Mouse (Mus musculus) liver, embryonic 11.5 days (tissue): Measurements from ENCODE around the gene Hoxa6. TPM values are rescaled to one million over a fixed set of nuclear protein-coding genes. Genes with fewer than 3 reads are reported as not detected.
A peak's percentile ranks its signal among the peaks of the same experiment; 100 is the strongest.

Experiments used
- ATAC-seq: fragments of 200-750 bp; cut with Nextera tagmentation; replicated peaks from 2 replicates; pipeline ENCODE4 v1.8.0; 2017; ENCODE audit warnings: moderate number of reproducible peaks, mild to moderate bottlenecking, moderate TSS enrichment, moderate library complexity; ENCODE audit not compliant: low FRiP score
- DNase-seq: peaks from one replicate; pipeline ENCODE4 v3.0.0-alpha.2; 2017; ENCODE audit warnings: low spot score
- H3K27ac ChIP-seq: fragments of 300-500 bp; sonication (generic); 2 replicates; pipeline ENCODE4 v1.5.1; 2014; ENCODE audit warnings: mild to moderate bottlenecking, low read depth, low read length, control low read depth
- H3K27me3 ChIP-seq: fragments of 300-500 bp; sonication (generic); replicated peaks from 2 replicates; pipeline ENCODE4 v1.6.1; 2014; ENCODE audit warnings: low read length, mixed read lengths; ENCODE audit not compliant: control insufficient read depth, insufficient read depth
- H3K36me3 ChIP-seq: fragments of 300-500 bp; sonication (generic); 2 replicates; pipeline ENCODE4 v1.6.1; 2014; ENCODE audit warnings: mild to moderate bottlenecking, low read length, moderate library complexity, mixed read lengths; ENCODE audit not compliant: control insufficient read depth, insufficient read depth
- H3K4me1 ChIP-seq: fragments of 300-500 bp; sonication (generic); replicated peaks from 2 replicates; pipeline ENCODE4 v1.6.1; 2014; ENCODE audit warnings: low read length, mixed read lengths; ENCODE audit not compliant: control insufficient read depth, insufficient read depth
- H3K4me2 ChIP-seq: fragments of 300-500 bp; sonication (generic); 2 replicates; pipeline ENCODE4 v1.6.1; 2014; ENCODE audit warnings: mild to moderate bottlenecking, control low read depth, moderate library complexity
- H3K4me3 ChIP-seq: fragments of 300-500 bp; sonication (generic); 2 replicates; pipeline ENCODE4 v1.5.1; 2014; ENCODE audit warnings: low read depth, low read length, control low read depth
- H3K9ac ChIP-seq: fragments of 300-500 bp; sonication (generic); 2 replicates; pipeline ENCODE4 v1.6.1; 2014; ENCODE audit warnings: low read depth, low read length, control low read depth
- H3K9me3 ChIP-seq: fragments of 300-500 bp; sonication (generic); 2 replicates; pipeline ENCODE4 v1.6.1; 2016; ENCODE audit warnings: low read length, inconsistent platforms, mixed read lengths; ENCODE audit not compliant: control insufficient read depth
- WGBS: fragments of 180-500 bp; shearing (Covaris S2); extraction: QIAGEN DNeasy Blood & Tissue Kit; methylation state at CpG from one replicate; pipeline ENCODE4 v1.1.7; 2014; 5-methylcytosine and 5-hydroxymethylcytosine counted together
- polyA plus RNA-seq: library from polyadenylated mRNA; unstranded; fragments of >200 nt; fragmentation: Nextera tagmentation; extraction: Ambion mirVana; gene quantifications from 2 replicates; pipeline ENCODE4 v1.2.1, GENCODE M21; 2014

The Hoxa6 gene
- polyA plus RNA-seq, 1 experiment from 2014 or later, result 0.45 TPM

- Histone ChIP-seq H3K27ac (no peak overlapping the region), H3K4me2 (no peak overlapping the region), H3K9me3 (no peaks in the 10 kb centered on the region), H3K36me3 (no peaks in the 10 kb centered on the region), H3K9ac (no peak overlapping the region), H3K4me3 (no peak overlapping the region), H3K27me3 (peaks cover 98% of the 10 kb centered on the region), H3K4me1 (peaks cover 11% of the 10 kb centered on the region)
- DNase-seq (no peak), ATAC-seq (no peak)
- WGBS, result 39% methylated on average over 2 of the region's 2 CpGs
Measured at GRCm38 (mm10) chr6:52182030-52182429, 26.5 kb downstream of the Hoxa6 start.

- H3K4me2 ChIP-seq, result peak overlapping the region; percentile 64
- H3K4me3 ChIP-seq, result no peak overlapping the region
- no peaks in the 10 kb centered on the region for H3K36me3 ChIP-seq
- H3K27me3 ChIP-seq, result peaks cover 99% of the 10 kb centered on the region
- H3K27ac ChIP-seq, result no peak overlapping the region
- peaks cover 10% of the 10 kb centered on the region for H3K4me1 ChIP-seq
- ATAC-seq, result no peak
- H3K9me3 ChIP-seq, result no peaks in the 10 kb centered on the region
- no peak for DNase-seq
- 24% methylated on average over 3 of the region's 3 CpGs for WGBS
- no peak overlapping the region for H3K9ac ChIP-seq
Measured at GRCm38 (mm10) chr6:52180726-52181125, 27.8 kb downstream of the Hoxa6 start.

GRCm38 (mm10) chr6:52180213-52180710, 28.3 kb downstream of the Hoxa6 start:
- Histone ChIP-seq H3K36me3 (no peaks in the 10 kb centered on the region), H3K9me3 (no peaks in the 10 kb centered on the region), H3K27ac (peak overlapping the region; percentile 79; the same call in 1 of the 2 replicates), H3K27me3 (peaks cover 99% of the 10 kb centered on the region), H3K9ac (peak overlapping the region; percentile 54; the same call in 1 of the 2 replicates), H3K4me3 (peak overlapping the region; percentile 46), H3K4me2 (peak overlapping the region; percentile 64), H3K4me1 (peaks cover 9% of the 10 kb centered on the region)
- ATAC-seq, result no peak
- no peak for DNase-seq
- 11% methylated on average over 11 of the region's 11 CpGs for WGBS

- peak overlapping the region; percentile 54 for H3K9ac ChIP-seq
Measured at GRCm38 (mm10) chr6:52179690-52180089, 28.8 kb downstream of the Hoxa6 start.

GRCm38 (mm10) chr6:52178918-52179665, 29.4 kb downstream of the Hoxa6 start:
- DNase-seq, result no peak
- 6% methylated on average over 4 of the region's 4 CpGs for WGBS
- peak overlapping the region; percentile 79 for H3K27ac ChIP-seq
- peaks cover 8% of the 10 kb centered on the region for H3K4me1 ChIP-seq
- peaks cover 98% of the 10 kb centered on the region for H3K27me3 ChIP-seq
- no peaks in the 10 kb centered on the region for H3K9me3 ChIP-seq
- H3K4me3 ChIP-seq, result peak overlapping the region; percentile 46
- no peak for ATAC-seq
- H3K36me3 ChIP-seq, result no peaks in the 10 kb centered on the region
- peak overlapping the region; percentile 54 for H3K9ac ChIP-seq
- peak overlapping the region; percentile 64 for H3K4me2 ChIP-seq

More at GRCm38 (mm10) chr6:52179690-52180089, 28.8 kb downstream of the Hoxa6 start:
- Histone ChIP-seq H3K36me3 (no peaks in the 10 kb centered on the region), H3K9me3 (no peaks in the 10 kb centered on the region), H3K4me2 (peak overlapping the region; percentile 64), H3K27ac (peak overlapping the region; percentile 79; the same call in 1 of the 2 replicates), H3K27me3 (peaks cover 99% of the 10 kb centered on the region), H3K4me1 (peaks cover 9% of the 10 kb centered on the region), H3K4me3 (peak overlapping the region; percentile 46)
- 6% methylated on average over 10 of the region's 10 CpGs for WGBS
- ATAC-seq (no peak), DNase-seq (no peak)

- no peak for ATAC-seq
- peaks cover 4% of the 10 kb centered on the region; the same call in 1 of the 2 replicates for H3K4me1 ChIP-seq
- peak overlapping the region; percentile 84 for H3K27ac ChIP-seq
- H3K4me2 ChIP-seq, result peak overlapping the region; percentile 64
- 7% methylated on average over 9 of the region's 9 CpGs for WGBS
- H3K9me3 ChIP-seq, result no peaks in the 10 kb centered on the region
- DNase-seq, result no peak
- H3K4me3 ChIP-seq, result peak overlapping the region; percentile 46
- H3K36me3 ChIP-seq, result no peaks in the 10 kb centered on the region
- peak overlapping the region; percentile 68 for H3K9ac ChIP-seq
- peaks cover 97% of the 10 kb centered on the region for H3K27me3 ChIP-seq
Measured at GRCm38 (mm10) chr6:52177806-52178205, 30.7 kb downstream of the Hoxa6 start.

GRCm38 (mm10) chr6:52177061-52177735, 31.3 kb downstream of the Hoxa6 start, which contains the start of gene 5730596B20Rik:
5730596B20Rik (plus strand) TSS chr6:52177498.
- peak within 1 kb of the TSS; percentile 68 for H3K9ac ChIP-seq
- peak within 1 kb of the TSS; percentile 64 for H3K4me2 ChIP-seq
- ATAC-seq (no peak), DNase-seq (no peak)
- WGBS, result under 1% methylated on average over 36 of the region's 36 CpGs
- H3K27me3 ChIP-seq, result peaks cover 99% of the 10 kb centered on the region
- H3K4me1 ChIP-seq, result peaks cover 7% of the 10 kb centered on the region; the same call in 1 of the 2 replicates
- H3K27ac ChIP-seq, result peak within 1 kb of the TSS; percentile 84
- peak within 1 kb of the TSS; percentile 46 for H3K4me3 ChIP-seq
- H3K9me3 ChIP-seq, result no peaks in the 10 kb centered on the region
- H3K36me3 ChIP-seq, result no peaks in the 10 kb centered on the region

- Histone ChIP-seq H3K4me1 (peaks cover 5% of the 10 kb centered on the region; the same call in 1 of the 2 replicates), H3K4me2 (peak overlapping the region; percentile 64), H3K27me3 (peaks cover 99% of the 10 kb centered on the region), H3K4me3 (peak overlapping the region; percentile 46), H3K9ac (peak overlapping the region; percentile 68), H3K9me3 (no peaks in the 10 kb centered on the region), H3K36me3 (no peaks in the 10 kb centered on the region), H3K27ac (peak overlapping the region; percentile 84)
- DNase-seq, result no peak
- ATAC-seq, result no peak
- WGBS, result 2% methylated on average over 6 of the region's 6 CpGs
Measured at GRCm38 (mm10) chr6:52176391-52176790, 32.1 kb downstream of the Hoxa6 start.
